Mouse (Mus musculus): ENCODE results near the gene AC170998.1. TPM values are rescaled to one million over a fixed set of nuclear protein-coding genes. Genes with fewer than 3 reads are reported as not detected.
A peak's percentile ranks its signal among the peaks of the same experiment; 100 is the strongest.

The AC170998.1 gene
- polyA plus RNA-seq, 1 experiment, result 2.0 TPM

DNA sequence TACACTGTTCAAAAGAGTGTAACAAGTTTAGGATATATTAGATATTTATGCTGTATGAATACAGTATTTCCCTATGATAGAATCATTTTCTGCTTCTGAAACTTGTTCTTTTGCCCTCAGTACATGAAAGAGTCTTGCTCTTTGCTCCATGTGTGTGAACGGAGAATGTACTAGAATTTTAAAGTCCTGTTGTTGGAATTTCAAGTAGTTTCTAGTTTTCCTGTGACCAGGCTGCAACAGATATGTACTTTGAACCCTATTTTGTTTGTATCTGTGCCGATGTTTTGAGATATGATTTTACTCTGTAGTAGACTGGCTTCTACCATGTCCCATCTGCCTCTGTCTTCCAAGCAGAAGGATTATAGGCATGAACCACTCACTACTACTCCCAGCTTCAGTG is 18.1 kb upstream of the AC170998.1 start:
- Histone ChIP-seq H3K4me1 (ENCODE audit: control insufficient read depth, insufficient read depth, low read length) (peaks cover 20% of the 10 kb centered on the region), H3K27ac (ENCODE audit: insufficient read depth, low read length) (no peak overlapping the region), H3K27me3 (ENCODE audit: control insufficient read depth, insufficient read depth, low read length) (no peaks in the 10 kb centered on the region), H3K4me3 (replicated peaks; ENCODE audit: insufficient read depth, low read depth, low read length) (no peak overlapping the region)
- TF ChIP-seq CTCF (IDR thresholded peaks at IDR 0.05; ENCODE audit: borderline replicate concordance, insufficient read depth, low read depth, low read length), result no peak
- TF ChIP-seq POLR2A (IDR thresholded peaks at IDR 0.05; ENCODE audit: borderline replicate concordance, insufficient read depth, low read length), result no peak
- WGBS, result 83% methylated on average over 2 of the region's 2 CpGs
- DNase-seq, result no peak

DNA sequence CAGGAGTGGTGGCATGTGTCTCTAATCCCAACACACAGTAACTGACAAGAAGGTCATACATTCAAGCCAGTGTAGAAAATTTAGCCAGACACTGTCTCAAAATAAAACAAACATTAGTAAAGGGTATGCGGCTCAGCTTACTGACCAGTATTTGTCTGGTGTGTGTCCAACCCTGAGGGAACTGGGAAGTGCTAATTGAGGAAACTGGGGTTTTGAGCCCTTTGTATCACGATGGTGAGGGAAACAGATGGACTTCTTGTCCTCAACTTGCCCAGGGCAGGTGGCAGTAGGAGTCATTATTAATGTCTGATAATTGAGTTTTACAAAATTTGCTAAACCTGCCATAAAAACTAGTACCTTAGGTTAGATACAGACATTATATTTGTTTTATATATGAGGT is 16.9 kb upstream of the AC170998.1 start:
- Histone ChIP-seq H3K4me3 (replicated peaks; ENCODE audit: insufficient read depth, low read depth, low read length) (no peak overlapping the region), H3K27ac (ENCODE audit: insufficient read depth, low read length) (no peak overlapping the region), H3K27me3 (ENCODE audit: control insufficient read depth, insufficient read depth, low read length) (no peaks in the 10 kb centered on the region), H3K4me1 (ENCODE audit: control insufficient read depth, insufficient read depth, low read length) (peaks cover 20% of the 10 kb centered on the region)
- WGBS, result 3% methylated on average over 2 of the region's 2 CpGs
- TF ChIP-seq POLR2A (IDR thresholded peaks at IDR 0.05; ENCODE audit: borderline replicate concordance, insufficient read depth, low read length) (no peak), CTCF (IDR thresholded peaks at IDR 0.05; ENCODE audit: borderline replicate concordance, insufficient read depth, low read depth, low read length) (no peak)
- DNase-seq, result peak in 1 of 2 experiments; percentile 42

DNA sequence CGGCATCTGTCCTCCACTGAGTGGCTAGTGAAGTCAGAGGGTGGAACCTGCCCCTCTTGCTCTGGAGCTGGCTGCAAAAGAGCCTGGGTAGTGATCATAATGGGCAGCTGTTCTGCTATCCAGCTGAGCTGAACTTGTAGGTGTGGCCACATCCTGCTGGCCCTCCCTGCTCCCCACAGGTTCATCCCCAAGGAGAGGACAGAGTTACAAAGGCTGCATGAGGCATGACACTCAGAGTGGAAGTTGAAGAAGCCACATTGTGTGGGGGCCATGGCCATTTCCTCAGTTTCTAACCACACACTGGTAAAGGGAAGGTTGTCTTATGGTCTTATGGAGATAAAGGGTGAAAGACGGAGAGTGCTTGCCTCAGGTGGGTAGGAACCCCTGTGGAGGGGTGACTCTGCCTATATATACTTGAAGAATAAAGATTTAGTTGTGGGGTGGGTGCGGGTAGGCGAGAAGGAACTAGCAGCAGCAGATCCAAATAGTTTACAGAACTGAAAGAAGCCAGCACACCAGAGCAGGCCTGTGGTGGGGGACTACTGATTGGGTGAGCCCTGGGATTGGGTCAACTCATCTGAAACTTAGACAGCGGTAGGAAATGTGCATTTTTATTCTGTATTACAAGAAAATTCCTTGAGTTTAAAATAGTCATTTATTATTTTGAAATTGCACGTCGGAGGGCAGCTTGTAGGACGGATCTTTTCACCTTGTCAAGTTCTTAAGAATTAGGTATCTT is 16.2 kb upstream of the AC170998.1 start:
- Histone ChIP-seq H3K4me3 (replicated peaks; ENCODE audit: insufficient read depth, low read depth, low read length) (no peak overlapping the region), H3K4me1 (ENCODE audit: control insufficient read depth, insufficient read depth, low read length) (peaks cover 19% of the 10 kb centered on the region), H3K27me3 (ENCODE audit: control insufficient read depth, insufficient read depth, low read length) (no peaks in the 10 kb centered on the region), H3K27ac (ENCODE audit: insufficient read depth, low read length) (no peak overlapping the region)
- DNase-seq, result no peak
- 88% methylated on average over 8 of the region's 8 CpGs for WGBS
- TF ChIP-seq CTCF (IDR thresholded peaks at IDR 0.05; ENCODE audit: borderline replicate concordance, insufficient read depth, low read depth, low read length), result no peak
- no peak for TF ChIP-seq POLR2A (IDR thresholded peaks at IDR 0.05; ENCODE audit: borderline replicate concordance, insufficient read depth, low read length)

- Histone ChIP-seq H3K27ac (ENCODE audit: insufficient read depth, low read length) (no peak overlapping the region), H3K27me3 (ENCODE audit: control insufficient read depth, insufficient read depth, low read length) (no peaks in the 10 kb centered on the region)
- TF ChIP-seq CTCF (IDR thresholded peaks at IDR 0.05; ENCODE audit: borderline replicate concordance, insufficient read depth, low read depth, low read length) (no peak), POLR2A (IDR thresholded peaks at IDR 0.05; ENCODE audit: borderline replicate concordance, insufficient read depth, low read length) (no peak)
Measured at GRCm38 (mm10) chr17:28710291-28710688, 15.6 kb upstream of the AC170998.1 start.

GRCm38 (mm10) chr17:28711237-28711636 is 14.6 kb upstream of the AC170998.1 start:
- H3K4me1 ChIP-seq (ENCODE audit: control insufficient read depth, insufficient read depth, low read length), result peaks cover 14% of the 10 kb centered on the region
- H3K4me3 ChIP-seq (replicated peaks; ENCODE audit: insufficient read depth, low read depth, low read length), result no peak overlapping the region
- no peak overlapping the region for H3K27ac ChIP-seq (ENCODE audit: insufficient read depth, low read length)
- DNase-seq, result no peak
- H3K27me3 ChIP-seq (ENCODE audit: control insufficient read depth, insufficient read depth, low read length), result no peaks in the 10 kb centered on the region
- TF ChIP-seq CTCF (IDR thresholded peaks at IDR 0.05; ENCODE audit: borderline replicate concordance, insufficient read depth, low read depth, low read length) (no peak), POLR2A (IDR thresholded peaks at IDR 0.05; ENCODE audit: borderline replicate concordance, insufficient read depth, low read length) (no peak)
- WGBS, result 86% methylated on average over 6 of the region's 6 CpGs

More at GRCm38 (mm10) chr17:28710291-28710688, 15.6 kb upstream of the AC170998.1 start:
- Histone ChIP-seq H3K4me3 (replicated peaks; ENCODE audit: insufficient read depth, low read depth, low read length) (no peak overlapping the region), H3K4me1 (ENCODE audit: control insufficient read depth, insufficient read depth, low read length) (peaks cover 17% of the 10 kb centered on the region)
- 82% methylated on average over 8 of the region's 8 CpGs for WGBS
- no peak for DNase-seq

DNA sequence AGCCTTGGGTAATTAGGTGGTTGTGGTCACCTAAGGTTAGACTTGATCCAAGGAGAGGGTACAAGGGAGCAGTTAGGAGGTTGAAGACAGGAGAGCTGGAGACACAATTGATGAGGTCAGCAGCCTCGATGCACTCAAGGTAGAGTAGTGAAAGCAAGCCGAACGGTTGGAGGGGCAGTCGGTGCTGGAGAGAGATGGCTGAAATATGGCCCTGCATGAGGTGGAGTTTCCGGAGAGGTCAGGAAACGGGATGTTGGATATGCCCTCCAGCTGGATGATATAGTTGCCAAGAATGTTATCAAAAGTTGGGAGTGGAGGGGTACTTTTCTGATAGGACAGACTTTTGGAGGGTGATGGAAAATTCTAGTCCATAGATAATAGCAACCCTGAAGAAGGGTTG is 13.6 kb upstream of the AC170998.1 start:
- 62% methylated on average over 6 of the region's 6 CpGs for WGBS
- H3K27ac ChIP-seq (ENCODE audit: insufficient read depth, low read length), result no peak overlapping the region
- H3K27me3 ChIP-seq (ENCODE audit: control insufficient read depth, insufficient read depth, low read length), result no peaks in the 10 kb centered on the region
- peaks cover 14% of the 10 kb centered on the region for H3K4me1 ChIP-seq (ENCODE audit: control insufficient read depth, insufficient read depth, low read length)
- TF ChIP-seq POLR2A (IDR thresholded peaks at IDR 0.05; ENCODE audit: borderline replicate concordance, insufficient read depth, low read length), result no peak
- TF ChIP-seq CTCF (IDR thresholded peaks at IDR 0.05; ENCODE audit: borderline replicate concordance, insufficient read depth, low read depth, low read length), result no peak
- no peak for DNase-seq
- H3K4me3 ChIP-seq (replicated peaks; ENCODE audit: insufficient read depth, low read depth, low read length), result no peak overlapping the region

DNA sequence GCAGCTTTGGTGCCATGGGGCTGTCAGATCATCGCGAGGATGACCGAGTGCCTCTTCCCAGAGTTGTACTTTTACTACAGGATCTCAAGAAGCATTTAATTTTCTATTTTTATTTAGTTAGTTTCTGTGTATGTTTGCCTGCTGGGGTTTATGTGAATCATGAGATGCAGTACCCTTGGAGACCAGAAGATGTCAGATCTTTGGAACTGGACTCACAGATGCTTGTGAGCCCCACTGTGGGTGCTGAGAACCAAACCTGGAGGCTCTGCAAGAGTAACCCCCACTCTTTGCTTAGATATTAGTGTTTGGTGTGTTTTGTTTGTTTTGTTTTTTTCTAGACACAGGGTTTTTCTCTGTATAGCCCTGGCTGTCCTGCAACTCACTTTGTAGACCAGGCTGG is 11.9 kb upstream of the AC170998.1 start:
- H3K27me3 ChIP-seq (ENCODE audit: control insufficient read depth, insufficient read depth, low read length), result no peaks in the 10 kb centered on the region
- peaks cover 14% of the 10 kb centered on the region for H3K4me1 ChIP-seq (ENCODE audit: control insufficient read depth, insufficient read depth, low read length)
- no peak for DNase-seq
- no peak for TF ChIP-seq POLR2A (IDR thresholded peaks at IDR 0.05; ENCODE audit: borderline replicate concordance, insufficient read depth, low read length)
- TF ChIP-seq CTCF (IDR thresholded peaks at IDR 0.05; ENCODE audit: borderline replicate concordance, insufficient read depth, low read depth, low read length), result no peak
- WGBS, result 95% methylated on average over 3 of the region's 3 CpGs
- H3K4me3 ChIP-seq (replicated peaks; ENCODE audit: insufficient read depth, low read depth, low read length), result no peak overlapping the region
- no peak overlapping the region for H3K27ac ChIP-seq (ENCODE audit: insufficient read depth, low read length)

DNA sequence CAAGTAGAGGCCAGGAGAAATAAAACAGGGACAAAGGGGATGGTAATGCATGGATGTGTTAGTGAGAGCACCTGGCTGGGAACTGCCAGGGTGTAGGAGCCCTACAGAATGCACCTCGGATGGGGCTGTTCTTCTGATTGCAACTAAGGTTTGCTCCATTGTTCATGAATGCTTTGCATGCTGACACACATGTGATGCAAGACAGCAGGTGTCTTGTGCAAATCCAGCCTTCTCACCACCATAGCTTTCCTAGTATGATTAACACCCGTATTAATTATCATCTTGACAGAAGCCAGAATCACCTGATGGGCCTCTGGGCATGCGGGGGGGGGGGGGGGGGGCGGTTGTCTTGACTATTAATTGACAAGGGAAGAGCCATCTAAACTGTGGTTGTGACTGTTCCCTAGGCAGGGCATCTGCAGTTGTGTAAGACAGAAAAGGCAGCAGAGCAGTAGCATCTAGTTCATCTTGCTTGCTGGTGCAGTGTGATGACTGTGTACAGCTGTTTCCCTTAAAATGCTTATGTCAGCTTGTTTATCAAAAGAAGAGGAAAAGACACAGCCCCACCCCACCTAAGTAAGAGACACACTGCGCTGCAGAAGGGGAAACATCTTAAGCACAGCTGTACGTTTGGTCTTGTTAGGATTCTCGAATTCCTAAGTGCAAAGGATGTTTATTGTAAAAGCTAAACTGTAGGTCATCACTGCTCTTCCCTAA is 9.9 kb upstream of the AC170998.1 start:
- WGBS, result 77% methylated on average over 7 of the region's 7 CpGs
- Histone ChIP-seq H3K27me3 (ENCODE audit: control insufficient read depth, insufficient read depth, low read length) (no peaks in the 10 kb centered on the region), H3K4me1 (ENCODE audit: control insufficient read depth, insufficient read depth, low read length) (peaks cover 6% of the 10 kb centered on the region), H3K27ac (ENCODE audit: insufficient read depth, low read length) (no peak overlapping the region), H3K4me3 (replicated peaks; ENCODE audit: insufficient read depth, low read depth, low read length) (no peak overlapping the region)
- TF ChIP-seq CTCF (IDR thresholded peaks at IDR 0.05; ENCODE audit: borderline replicate concordance, insufficient read depth, low read depth, low read length), result no peak
- TF ChIP-seq POLR2A (IDR thresholded peaks at IDR 0.05; ENCODE audit: borderline replicate concordance, insufficient read depth, low read length), result no peak
- no peak for DNase-seq
